Mouse (Mus musculus): ENCODE data around the gene Tsc2. TPM values are rescaled to one million over a fixed set of nuclear protein-coding genes. Genes with fewer than 3 reads are reported as not detected.

The Tsc2 gene
- polyA plus RNA-seq, 1 experiment: 45.3 TPM

- no peak for TF ChIP-seq GATA1 (IDR thresholded peaks at IDR 0.05; ENCODE audit: low read length)
These were observed 84.0 kb downstream of the Tsc2 start for GRCm38 (mm10) chr17:24548435-24548834.

GRCm38 (mm10) chr17:24546234-24546633 lies 86.2 kb downstream of the Tsc2 start:
- TF ChIP-seq GATA1 (IDR thresholded peaks at IDR 0.05; ENCODE audit: low read length): no peak

Other genes starting within 250 kb of the Tsc2 start
- 301 and 446 TPM in 2 replicates for gene Rnps1, start 218.1 kb downstream of the Tsc2 start, polyA plus RNA-seq (2012)
- gene Eci1, start 206.0 kb downstream of the Tsc2 start, polyA plus RNA-seq (2012): 47.6 and 64.0 TPM in 2 replicates
- gene Dnase1l2, start 189.5 kb downstream of the Tsc2 start, polyA plus RNA-seq (2012): not detected in 2 replicates
- gene E4f1, start 162.3 kb downstream of the Tsc2 start, polyA plus RNA-seq (2012): 19.4 and 22.8 TPM in 2 replicates
- 75.9 and 87.6 TPM in 2 replicates for gene Pgp, start 162.2 kb downstream of the Tsc2 start, polyA plus RNA-seq (2012)
- gene Bricd5, start 158.7 kb downstream of the Tsc2 start, polyA plus RNA-seq (2012): 0.10 TPM in 1 of 2 replicates, not detected in the other
- 8.4 and 8.5 TPM in 2 replicates for gene Mlst8, start 153.6 kb downstream of the Tsc2 start, polyA plus RNA-seq (2012)
- gene Caskin1, start 144.0 kb downstream of the Tsc2 start, polyA plus RNA-seq (2012): 0.01 TPM in 1 of 2 replicates, not detected in the other
- 239 and 240 TPM in 2 replicates for gene Traf7, start 104.7 kb downstream of the Tsc2 start, polyA plus RNA-seq (2012)
- 0.29 and 0.30 TPM in 2 replicates for gene Rab26, start 98.4 kb downstream of the Tsc2 start, polyA plus RNA-seq (2012)
- 4.0 and 6.5 TPM in 2 replicates for gene Pkd1, start 82.8 kb downstream of the Tsc2 start, polyA plus RNA-seq (2012)
- gene Nthl1, start 50 bp upstream of the Tsc2 start, polyA plus RNA-seq (2012): 24.0 and 31.0 TPM in 2 replicates
- not detected in 2 replicates for gene Slc9a3r2, start 17.7 kb upstream of the Tsc2 start, polyA plus RNA-seq (2012)
- gene Npw, start 25.8 kb upstream of the Tsc2 start, polyA plus RNA-seq (2012): not detected in 2 replicates
- 90.5 and 98.9 TPM in 2 replicates for gene Zfp598, start 37.1 kb upstream of the Tsc2 start, polyA plus RNA-seq (2012)
- gene Syngr3, start 57.3 kb upstream of the Tsc2 start, polyA plus RNA-seq (2012): 0.13 TPM in 2 replicates
- 149 and 186 TPM in 2 replicates for gene Gfer, start 63.5 kb upstream of the Tsc2 start, polyA plus RNA-seq (2012)
- gene Noxo1, start 63.6 kb upstream of the Tsc2 start, polyA plus RNA-seq (2012): 0.33 and 0.89 TPM in 2 replicates
- 25.6 and 35.3 TPM in 2 replicates for gene Tbl3, start 75.0 kb upstream of the Tsc2 start, polyA plus RNA-seq (2012)
- 0.14 and 0.36 TPM in 2 replicates for gene Rnf151, start 85.4 kb upstream of the Tsc2 start, polyA plus RNA-seq (2012)
- 2,301 and 3,917 TPM in 2 replicates for gene Rps2, start 85.5 kb upstream of the Tsc2 start, polyA plus RNA-seq (2012)
- 457 and 647 TPM in 2 replicates for gene Ndufb10, start 91.8 kb upstream of the Tsc2 start, polyA plus RNA-seq (2012)
- not detected in 2 replicates for gene Rpl3l, start 95.2 kb upstream of the Tsc2 start, polyA plus RNA-seq (2012)
- gene Msrb1, start 104.0 kb upstream of the Tsc2 start, polyA plus RNA-seq (2012): 11.1 and 11.3 TPM in 2 replicates
- not detected in 2 replicates for gene Hs3st6, start 120.4 kb upstream of the Tsc2 start, polyA plus RNA-seq (2012)
- 0.14 TPM in 2 replicates for gene Meiob, start 171.7 kb upstream of the Tsc2 start, polyA plus RNA-seq (2012)
- 27.1 and 44.6 TPM in 2 replicates for gene Hagh, start 207.5 kb upstream of the Tsc2 start, polyA plus RNA-seq (2012)
- 5.3 and 5.9 TPM in 2 replicates for gene Fahd1, start 217.7 kb upstream of the Tsc2 start, polyA plus RNA-seq (2012)
- 0.02 and 0.03 TPM in 2 replicates for gene Igfals, start 233.4 kb upstream of the Tsc2 start, polyA plus RNA-seq (2012)

Measured in G1E-ER4 (cell line).